Mouse (Mus musculus) ZHBTc4 (cell line): ENCODE results near the gene Defb39.
A peak's percentile ranks its signal among the peaks of the same experiment; 100 is the strongest.

Experiments
- DNase-seq: peaks from one replicate; pipeline ENCODE4 v3.0.0-alpha.2; 2011; ENCODE audit warnings: low read depth, low spot score

Defb39 gene

DNA sequence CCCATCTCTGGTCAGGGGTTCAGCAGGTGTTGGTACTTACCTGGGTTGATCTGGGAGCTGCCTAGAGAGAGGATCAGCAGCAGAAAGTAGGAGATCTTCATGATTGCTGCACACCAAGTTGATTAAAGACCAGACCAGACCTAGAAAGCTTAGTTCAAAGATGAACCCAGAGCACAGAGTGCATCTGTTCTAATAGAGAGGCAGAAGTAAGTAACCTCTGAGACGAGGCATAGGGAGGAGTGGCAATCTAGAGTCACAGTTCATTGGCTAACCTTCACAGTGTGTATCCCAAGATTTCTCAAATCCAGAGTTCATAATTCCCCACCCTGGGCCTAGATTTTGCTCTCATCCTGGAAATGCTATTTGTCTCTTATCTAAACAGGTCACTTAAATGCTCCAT lies at the start of gene Defb39:
Gene Defb39 (minus strand): TSS at position 101 of the 400 bp plus-strand sequence.
- no peak for DNase-seq

DNA sequence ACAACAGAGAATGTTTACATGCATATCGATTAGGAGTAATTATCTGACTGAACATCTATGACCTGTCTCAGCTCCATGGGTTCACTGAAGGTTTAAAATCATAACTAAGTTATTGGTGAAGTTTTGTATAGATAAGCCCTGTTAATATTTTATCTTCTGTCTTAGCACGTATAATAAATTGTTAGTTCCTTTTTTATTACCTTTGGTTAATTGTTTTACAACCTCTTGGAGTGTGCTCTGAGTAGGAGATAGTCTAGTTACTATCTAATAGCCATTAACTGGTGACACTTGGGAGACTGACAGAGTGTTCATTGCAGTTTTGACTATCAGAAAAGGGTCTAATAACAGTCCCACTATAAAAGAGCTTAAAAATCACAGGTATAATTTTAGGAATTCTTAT lies 1.4 kb upstream of the Defb39 start:
- DNase-seq, result no peak

DNA sequence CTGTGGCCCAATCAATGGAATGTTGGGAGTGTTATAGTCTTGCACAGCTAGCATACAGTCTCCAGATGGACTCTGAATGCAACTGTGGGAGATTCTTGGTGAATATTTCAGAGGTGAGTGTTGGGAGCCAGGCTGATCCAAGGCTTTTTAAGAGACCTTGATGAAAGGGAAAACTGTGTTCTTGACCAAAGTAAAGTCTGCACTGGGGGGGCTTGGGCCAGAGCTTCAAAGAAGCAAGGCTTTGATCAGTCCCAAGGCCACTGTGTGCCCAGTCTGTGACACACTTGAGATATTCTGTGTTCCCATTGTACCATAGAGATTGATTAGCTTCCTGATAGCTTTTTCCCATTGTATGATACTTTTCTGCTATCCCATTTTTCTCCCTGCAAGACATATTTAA lies 1.7 kb downstream of the Defb39 start:
- no peak for DNase-seq

DNA sequence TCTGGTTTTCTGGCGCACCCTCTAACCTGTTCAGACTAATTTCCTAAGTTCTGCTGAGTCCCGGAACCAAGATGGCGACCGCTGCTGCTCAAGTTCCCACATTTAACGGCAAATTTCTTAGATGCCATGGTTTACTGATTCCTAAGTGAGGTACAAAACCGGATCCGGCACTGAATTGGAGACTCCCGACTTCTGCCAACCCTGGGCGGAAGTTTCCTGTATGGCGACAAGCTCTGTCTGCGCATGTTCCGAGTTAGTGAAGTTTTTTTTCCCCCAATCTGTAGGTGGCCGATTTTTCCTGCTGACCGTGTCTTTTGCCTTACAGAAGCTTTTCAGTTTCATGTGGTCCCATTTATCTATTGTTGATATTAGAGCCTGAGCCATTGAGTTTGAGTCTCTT lies 19.4 kb downstream of the Defb39 start:
- DNase-seq, result peak; percentile 42

DNA sequence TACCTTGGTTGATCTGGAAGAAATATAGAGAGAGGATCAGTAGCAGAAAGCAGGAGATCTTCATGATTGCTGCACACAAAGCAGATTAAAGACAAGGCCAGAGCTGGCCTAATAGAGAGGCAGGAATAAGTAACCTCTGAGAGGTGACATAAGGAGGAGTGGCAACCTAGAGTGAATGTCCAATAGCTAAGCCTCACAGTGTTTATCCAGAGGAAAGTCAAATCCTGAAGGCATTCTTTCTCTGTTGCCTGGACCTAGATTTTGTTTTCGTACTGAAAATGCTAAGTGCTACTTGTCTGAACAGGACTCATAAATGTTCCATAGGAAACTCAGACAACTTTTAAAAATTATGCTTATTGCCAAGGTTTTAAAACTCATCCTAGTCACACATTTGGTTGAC lies 38.1 kb downstream of the Defb39 start, which contains the start of gene Defb38:
Gene Defb38 (minus strand): TSS at position 101 of the 400 bp plus-strand sequence.
- DNase-seq, result no peak
